Mouse (Mus musculus) bone marrow macrophage, adult 2 months (primary cell): ENCODE data around the gene Ret. TPM values are rescaled to one million over a fixed set of nuclear protein-coding genes. Genes with fewer than 3 reads are reported as not detected.
A peak's percentile ranks its signal among the peaks of the same experiment; 100 is the strongest.

Source experiments
- H3K27ac ChIP-seq: 2 replicates; pipeline ENCODE4 v1.5.1; 2012; ENCODE audit warnings: low read depth, low read length; ENCODE audit not compliant: insufficient read depth
- H3K4me1 ChIP-seq: 2 replicates; pipeline ENCODE4 v1.6.1; 2012; ENCODE audit warnings: low read length; ENCODE audit not compliant: control insufficient read depth, insufficient read depth
- H3K4me3 ChIP-seq: 2 replicates; pipeline ENCODE4 v1.5.1; 2012; ENCODE audit warnings: mild to moderate bottlenecking, low read length, moderate library complexity; ENCODE audit not compliant: insufficient read depth
- CTCF ChIP-seq: IDR thresholded peaks from 2 replicates; pipeline ENCODE4 v1.5.1; 2012; ENCODE audit warnings: low read depth, mild to moderate bottlenecking, low read length, moderate library complexity
- POLR2A ChIP-seq: IDR thresholded peaks from 2 replicates; pipeline ENCODE4 v1.6.1; 2012; ENCODE audit warnings: mild to moderate bottlenecking, low read depth, low read length, borderline replicate concordance
- polyA plus RNA-seq: library from polyadenylated mRNA; stranded (reverse); fragments of >200 nt; gene quantifications from 2 replicates; pipeline ENCODE4 v1.2.4, GENCODE M21; 2012; ENCODE audit not compliant: missing spikeins, insufficient read depth, insufficient read length

Gene Ret
- polyA plus RNA-seq, 1 experiment: not detected

DNA sequence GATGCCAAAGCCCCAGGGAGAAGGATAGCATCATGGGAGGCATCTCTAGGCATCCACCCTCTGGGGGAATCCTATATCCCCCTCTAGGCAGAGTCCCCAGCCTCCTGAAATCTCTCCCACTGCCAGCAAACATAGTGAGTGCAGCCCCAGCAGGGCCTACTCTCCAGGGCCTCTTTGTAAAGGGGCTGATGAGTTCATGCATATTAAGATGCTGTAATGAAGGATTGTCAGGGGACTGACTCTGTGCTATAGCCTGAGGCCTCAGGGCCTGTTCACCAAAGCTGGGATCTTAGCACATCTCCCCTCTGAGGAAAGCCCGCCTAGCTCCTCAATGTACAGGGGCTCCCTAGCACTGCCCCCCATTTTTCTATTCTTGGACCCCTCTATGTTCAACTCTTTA is 6.6 kb upstream of the Ret start:
- H3K4me3 ChIP-seq: no peak overlapping the region
- H3K4me1 ChIP-seq: no peaks in the 10 kb centered on the region
- H3K27ac ChIP-seq: no peak overlapping the region
- no peak for TF ChIP-seq CTCF
- no peak for TF ChIP-seq POLR2A

DNA sequence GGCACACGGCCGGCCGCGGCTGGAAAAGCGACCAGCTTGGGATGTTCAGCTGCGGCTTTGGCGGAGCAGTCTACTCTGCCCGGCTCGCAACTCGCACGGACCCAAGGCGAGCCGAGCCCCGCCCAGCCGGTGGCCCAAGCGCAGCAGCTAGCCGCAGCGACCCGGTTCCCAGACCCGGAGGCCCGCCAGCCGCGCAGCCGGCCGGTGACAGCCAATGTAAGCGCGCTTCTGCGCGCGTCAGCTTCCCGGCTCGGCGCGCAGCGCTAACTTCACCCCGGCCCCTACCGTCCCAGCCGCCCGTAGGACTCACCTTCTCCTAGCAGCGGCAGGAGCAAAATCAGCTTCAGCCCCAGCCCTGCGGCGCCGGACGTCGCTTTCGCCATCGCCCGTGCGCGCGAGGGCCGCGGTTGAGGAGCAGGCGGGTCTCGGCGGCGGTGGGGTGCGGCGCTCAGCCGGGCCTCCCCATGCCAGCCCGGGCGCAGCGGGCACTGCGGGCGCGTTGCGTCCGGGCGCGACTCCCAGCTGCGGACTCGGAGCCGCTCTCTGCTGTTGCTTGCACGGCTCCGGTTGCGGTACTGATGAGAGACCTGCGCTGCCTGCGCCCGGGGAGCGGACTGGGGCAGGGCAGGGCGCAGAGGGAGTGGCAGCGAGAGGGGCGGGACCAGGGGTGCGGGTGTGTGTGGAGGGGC is 623 bp downstream of the Ret start:
- H3K27ac ChIP-seq: no peak overlapping the region
- peak overlapping the region; percentile 23; the same call in 1 of the 2 replicates for H3K4me3 ChIP-seq
- TF ChIP-seq CTCF (no peak), POLR2A (no peak)
- no peaks in the 10 kb centered on the region for H3K4me1 ChIP-seq

DNA sequence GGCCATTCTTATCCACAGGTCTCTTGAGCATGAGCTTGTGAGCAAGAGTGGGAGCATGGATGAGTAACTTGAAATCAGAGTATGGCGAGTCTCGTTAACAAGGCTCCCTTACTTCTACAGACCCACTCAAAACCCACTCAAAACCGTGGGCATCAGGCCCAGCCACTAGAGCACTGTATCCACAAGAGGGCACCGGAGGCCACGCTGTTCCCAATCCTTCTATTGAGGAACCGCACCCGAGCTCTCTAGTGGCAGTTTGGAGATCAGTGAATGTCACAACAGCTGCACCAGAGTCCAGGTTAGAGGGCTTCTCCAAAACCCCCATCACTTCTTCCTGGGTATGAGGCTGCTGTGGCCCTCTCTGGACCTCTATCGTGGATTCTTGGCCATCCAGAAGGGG is 2.4 kb downstream of the Ret start:
- Histone ChIP-seq H3K27ac (no peak overlapping the region), H3K4me1 (no peaks in the 10 kb centered on the region), H3K4me3 (no peak overlapping the region)
- TF ChIP-seq POLR2A: no peak
- TF ChIP-seq CTCF: peak; percentile 40; the same call in 1 of the 2 replicates

DNA sequence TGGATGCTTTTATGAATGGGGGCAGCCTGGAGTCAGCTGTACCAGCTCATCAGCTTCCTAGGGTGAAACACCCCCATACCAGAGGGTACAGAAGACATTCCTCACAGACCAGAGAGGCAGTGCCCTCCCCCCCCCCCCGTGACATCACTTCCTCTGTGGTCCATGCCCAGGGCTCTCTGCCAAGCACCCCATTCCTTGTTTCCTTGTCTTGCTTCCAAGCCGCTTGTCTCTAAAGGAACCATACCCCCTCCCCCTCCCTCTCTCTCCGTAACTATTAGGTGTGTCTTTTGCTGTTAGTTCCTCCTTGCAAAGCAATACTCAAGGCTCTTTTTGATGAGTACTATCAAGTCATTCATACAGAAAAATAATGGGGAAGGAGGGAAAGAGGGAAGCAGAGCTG is 4.6 kb downstream of the Ret start:
- H3K4me3 ChIP-seq: no peak overlapping the region
- TF ChIP-seq POLR2A: no peak
- no peaks in the 10 kb centered on the region for H3K4me1 ChIP-seq
- H3K27ac ChIP-seq: no peak overlapping the region

DNA sequence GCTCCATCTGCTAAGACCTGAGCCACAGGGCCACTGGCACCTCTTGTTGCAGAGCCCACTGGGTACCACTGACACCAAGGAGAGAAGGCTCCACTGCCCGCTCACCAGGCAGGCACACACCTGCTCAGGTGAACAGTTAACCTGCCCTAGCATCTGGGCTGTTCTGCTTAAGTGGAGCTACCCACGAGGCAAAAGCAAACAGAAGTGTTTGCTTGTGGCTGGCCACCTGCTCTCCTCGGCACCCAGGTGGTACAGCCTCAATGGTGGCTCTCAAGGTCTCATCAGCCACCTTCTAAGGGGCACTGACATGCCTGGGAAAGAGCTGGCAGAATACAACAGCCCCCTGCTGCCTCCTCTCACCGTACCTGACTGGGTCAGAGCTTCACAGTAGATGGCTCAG is 5.3 kb downstream of the Ret start:
- no peak for TF ChIP-seq POLR2A
- TF ChIP-seq CTCF: no peak
- no peak overlapping the region for H3K4me3 ChIP-seq
- no peaks in the 10 kb centered on the region for H3K4me1 ChIP-seq
- H3K27ac ChIP-seq: no peak overlapping the region

DNA sequence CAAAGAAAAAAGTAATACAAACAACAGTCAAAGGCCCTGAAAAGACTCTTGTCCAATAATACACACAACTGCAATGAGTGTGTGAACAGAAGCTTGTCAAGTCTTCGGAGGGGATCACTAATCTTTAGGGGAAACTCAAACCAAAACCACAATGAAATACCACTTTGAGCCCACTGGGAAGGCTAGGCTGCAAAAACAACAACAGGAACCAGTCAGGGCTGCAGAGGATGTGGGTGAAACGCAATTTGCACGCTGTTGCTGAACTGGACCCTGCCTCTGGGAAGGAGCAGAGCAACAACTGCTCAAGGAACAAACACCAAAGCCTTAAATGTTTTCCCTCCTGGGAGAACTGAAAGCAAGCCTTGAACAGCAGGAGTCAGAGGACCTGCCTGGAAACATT is 7.8 kb downstream of the Ret start:
- H3K4me1 ChIP-seq: no peaks in the 10 kb centered on the region
- TF ChIP-seq POLR2A (no peak), CTCF (no peak)
- no peak overlapping the region for H3K4me3 ChIP-seq
- no peak overlapping the region for H3K27ac ChIP-seq

DNA sequence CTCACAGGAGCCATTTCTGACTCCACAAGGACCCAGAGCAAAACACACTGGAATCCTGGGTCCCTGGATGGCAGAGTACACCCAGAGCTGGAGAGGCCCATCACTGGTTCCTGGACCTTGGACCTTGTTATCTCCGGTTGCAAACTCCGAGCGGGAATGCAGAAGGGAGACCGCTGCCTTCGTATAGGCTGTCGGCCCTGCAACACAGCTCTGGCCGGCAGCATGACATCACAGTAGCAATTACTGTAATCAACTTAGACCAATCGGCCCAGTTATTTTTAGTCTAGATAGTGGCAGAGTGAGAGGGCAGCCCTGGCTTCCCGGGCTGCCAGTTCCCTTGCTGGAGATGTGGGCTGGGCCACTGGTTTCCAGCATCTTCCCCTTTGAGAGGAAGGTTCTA is 8.9 kb downstream of the Ret start:
- no peak for TF ChIP-seq POLR2A
- no peak for TF ChIP-seq CTCF
- Histone ChIP-seq H3K4me1 (no peaks in the 10 kb centered on the region), H3K27ac (no peak overlapping the region), H3K4me3 (no peak overlapping the region)

DNA sequence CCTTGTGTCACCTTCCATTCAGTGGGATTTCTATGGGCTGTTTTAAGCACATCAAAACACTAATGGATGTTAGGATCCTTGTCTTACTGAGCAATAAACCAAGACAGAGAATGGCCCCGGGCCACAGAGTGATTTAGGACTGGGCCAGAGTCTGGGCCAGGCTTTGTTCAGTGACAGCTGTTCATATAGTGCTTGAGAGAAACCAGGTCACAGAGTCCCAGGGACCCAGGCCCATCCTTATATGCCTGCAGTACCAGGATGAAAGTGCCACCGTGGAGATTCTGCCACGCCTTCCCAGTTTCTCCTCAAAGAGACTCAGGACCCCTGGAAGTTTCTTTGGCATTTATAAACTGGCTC is 10.3 kb downstream of the Ret start:
- TF ChIP-seq POLR2A (no peak), CTCF (no peak)
- no peak overlapping the region for H3K27ac ChIP-seq
- H3K4me1 ChIP-seq: no peaks in the 10 kb centered on the region
- no peak overlapping the region for H3K4me3 ChIP-seq

DNA sequence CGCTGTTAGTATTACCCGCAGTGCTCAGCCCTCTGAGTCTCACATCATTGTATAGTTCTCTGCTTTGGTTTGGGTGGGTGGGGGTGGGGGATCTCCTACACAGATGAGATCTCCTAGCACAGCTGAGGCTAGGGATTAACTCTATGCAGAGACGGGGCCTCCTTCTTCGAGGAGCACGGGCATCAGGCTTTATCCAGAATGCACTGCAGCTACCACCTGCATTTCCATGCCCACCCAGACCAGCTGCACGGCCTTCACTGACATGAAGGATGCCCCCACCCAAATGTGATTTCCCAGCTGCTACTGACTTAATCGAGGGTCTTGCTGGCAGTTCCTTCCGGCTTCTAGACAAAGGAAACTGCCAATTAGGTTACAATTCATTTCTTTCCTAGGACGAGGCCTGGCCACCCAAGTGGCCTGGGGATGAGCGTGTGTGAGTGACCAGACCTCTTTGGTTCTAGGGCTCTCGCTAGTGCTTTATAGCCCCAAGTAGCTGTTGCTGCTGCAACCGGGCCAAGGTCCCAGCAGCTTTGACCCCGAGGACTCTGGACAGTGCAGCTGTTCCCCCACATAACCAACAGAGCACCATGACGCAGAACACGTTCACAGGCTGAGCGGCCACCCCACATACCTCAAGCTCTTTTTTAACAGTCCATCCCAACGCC is 10.8 kb downstream of the Ret start:
- H3K27ac ChIP-seq: no peak overlapping the region
- H3K4me1 ChIP-seq: no peaks in the 10 kb centered on the region
- H3K4me3 ChIP-seq: no peak overlapping the region
- TF ChIP-seq POLR2A: no peak
- TF ChIP-seq CTCF: no peak

DNA sequence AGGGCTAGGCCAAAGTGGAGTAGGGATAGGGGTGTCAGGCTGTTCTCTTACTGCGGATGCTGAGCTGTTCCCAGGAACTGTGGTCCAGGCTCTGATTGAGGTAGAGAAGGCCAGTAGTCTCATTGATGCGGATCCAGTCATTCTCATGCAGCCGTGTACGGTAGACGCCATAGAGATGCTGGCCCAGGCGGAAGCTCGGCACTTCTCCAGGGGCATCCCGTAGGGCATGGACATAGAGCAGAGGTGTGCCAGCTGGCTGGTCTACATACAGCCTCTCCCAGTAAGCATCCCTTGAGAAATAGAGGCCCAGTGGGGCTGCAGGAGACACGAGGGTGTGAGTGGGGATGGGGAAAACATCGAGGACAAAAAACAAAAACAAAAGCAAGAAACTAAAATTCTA is 13.4 kb downstream of the Ret start:
- Histone ChIP-seq H3K27ac (no peak overlapping the region), H3K4me3 (no peak overlapping the region), H3K4me1 (0 out of 2 replicates have a peak, but pooled peaks cover 2% of the 10 kb centered on the region)
- TF ChIP-seq POLR2A (no peak), CTCF (no peak)
